Mouse (Mus musculus) CD4-positive, CD25-positive, alpha-beta regulatory T cell (primary cell): ENCODE measurements around the gene Neurl2. TPM values are rescaled to one million over a fixed set of nuclear protein-coding genes. Genes with fewer than 3 reads are reported as not detected.

ENCODE experiments used
- polyA plus RNA-seq: library from polyadenylated mRNA; unstranded; fragments of 100-300 nt; shearing (Covaris generic); gene quantifications from one replicate; pipeline ENCODE4 v1.2.1, GENCODE M21; 2017

Gene Neurl2
- 1.8 TPM for polyA plus RNA-seq

GRCm38 (mm10) chr2:164833314-164833959 lies at the start of gene Neurl2:
Neurl2 (minus strand) TSS chr2:164833456.

DNA sequence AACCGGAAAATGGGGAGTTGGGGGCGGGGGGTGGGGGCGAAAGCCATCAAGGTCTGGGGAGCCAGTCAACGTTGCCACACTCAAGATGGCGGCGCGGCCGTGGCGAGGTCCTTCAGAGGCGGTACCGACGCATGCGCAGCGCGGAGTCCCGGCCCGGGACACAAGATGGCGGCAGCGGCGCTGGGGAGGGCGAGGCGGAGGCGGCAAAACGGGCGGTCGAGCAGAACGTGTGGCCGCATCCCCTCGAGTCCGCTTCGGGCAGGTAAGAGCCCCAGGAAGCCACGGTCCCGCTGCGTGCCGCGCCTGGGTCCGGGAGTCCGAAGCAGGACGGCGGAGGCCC lies 45.9 kb upstream of the Neurl2 start, which contains the start of gene Pcif1:
Gene Pcif1, plus strand, starts transcription at position 77 of the 340 bp plus-strand sequence.

GRCm38 (mm10) chr2:164857101-164857821 lies 24.0 kb upstream of the Neurl2 start, which contains the start of gene Pltp:
Pltp (minus strand) TSS chr2:164857711.

DNA sequence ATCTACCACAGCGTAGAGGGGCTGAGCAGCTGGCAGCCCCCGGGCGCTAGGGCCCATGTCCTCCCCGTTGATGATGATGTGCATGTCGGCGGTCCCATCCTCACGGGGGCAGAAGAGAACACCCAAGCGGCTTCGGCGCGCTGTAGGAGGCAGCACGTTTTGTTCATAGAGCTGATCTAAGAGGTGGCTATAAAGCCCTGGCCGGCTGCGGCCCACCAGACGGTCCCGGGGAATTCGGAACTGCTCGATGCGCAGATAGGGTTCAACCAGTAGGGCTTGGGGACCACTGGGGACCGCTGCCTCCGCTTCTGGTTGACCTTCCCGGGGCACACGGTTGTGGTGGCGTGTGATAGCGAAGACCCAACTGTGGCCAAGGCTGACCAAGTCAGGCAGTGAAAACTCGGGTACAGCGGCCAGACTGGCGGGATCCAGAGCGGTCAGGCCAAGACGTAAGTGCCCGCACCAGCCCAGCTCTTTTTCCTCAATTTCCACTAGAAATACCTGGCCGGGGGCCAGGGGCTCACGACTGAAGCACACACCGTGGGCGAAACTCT lies 431 bp downstream of the Neurl2 start, which contains the start of gene Ctsa:
Gene Ctsa, plus strand, starts transcription at position 126 of the 554 bp plus-strand sequence.

DNA sequence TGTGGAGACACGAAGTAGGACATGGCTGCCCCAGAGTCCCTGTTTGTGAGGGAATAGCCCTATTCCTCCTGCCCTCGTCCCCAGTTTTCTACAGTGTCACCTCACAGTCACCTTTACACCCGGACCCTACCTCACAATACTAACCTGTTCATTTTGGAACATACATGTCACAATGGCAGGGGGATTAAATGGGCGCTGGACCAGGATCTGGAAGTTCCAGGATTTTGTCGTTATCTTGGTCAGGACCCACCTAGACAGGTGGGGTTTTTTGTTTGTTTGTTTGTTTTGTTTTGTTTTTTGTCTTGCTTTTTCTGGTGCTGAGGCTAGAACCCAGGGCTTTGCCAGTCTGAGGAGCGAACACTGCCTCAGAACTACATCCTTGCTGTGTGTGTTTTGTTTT lies 4.8 kb downstream of the Neurl2 start, which contains the start of gene Spata25:
Gene Spata25, minus strand, starts transcription at position 101 of the 400 bp plus-strand sequence.

DNA sequence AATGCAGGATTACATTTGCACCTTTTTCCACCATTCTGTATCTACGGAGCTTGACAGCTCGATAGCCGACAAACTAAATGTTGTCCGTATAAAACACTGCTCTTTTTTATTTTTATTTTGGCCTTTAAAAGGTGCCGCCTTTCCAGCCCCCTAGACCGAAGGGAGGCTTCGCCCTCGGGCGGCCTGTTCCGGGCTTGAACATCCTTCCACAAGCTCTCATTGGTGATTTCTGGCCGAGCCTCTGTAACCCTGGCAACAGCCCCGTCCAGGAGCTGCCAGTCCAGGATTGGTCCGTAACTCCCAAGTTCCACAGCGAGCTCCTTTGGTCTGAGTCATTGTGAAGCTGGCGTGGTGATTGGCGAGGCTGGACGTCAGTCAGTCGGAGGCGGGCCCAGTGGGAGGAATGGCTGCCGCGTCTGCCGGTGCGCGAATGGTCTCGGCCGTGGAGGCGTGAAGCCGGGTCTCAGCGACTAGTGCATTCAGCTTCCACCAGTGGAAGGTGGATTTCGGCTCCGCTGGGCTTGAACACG lies 10.6 kb downstream of the Neurl2 start, which contains the start of gene Zswim1:
Gene Zswim1, plus strand, starts transcription at position 51 of the 530 bp plus-strand sequence.

GRCm38 (mm10) chr2:164804533-164805331 lies 28.5 kb downstream of the Neurl2 start, which contains the start of the genes Acot8 and Zswim3:
Acot8 (minus strand) TSS chr2:164804882.
Zswim3 (plus strand) TSS chr2:164805098.

DNA sequence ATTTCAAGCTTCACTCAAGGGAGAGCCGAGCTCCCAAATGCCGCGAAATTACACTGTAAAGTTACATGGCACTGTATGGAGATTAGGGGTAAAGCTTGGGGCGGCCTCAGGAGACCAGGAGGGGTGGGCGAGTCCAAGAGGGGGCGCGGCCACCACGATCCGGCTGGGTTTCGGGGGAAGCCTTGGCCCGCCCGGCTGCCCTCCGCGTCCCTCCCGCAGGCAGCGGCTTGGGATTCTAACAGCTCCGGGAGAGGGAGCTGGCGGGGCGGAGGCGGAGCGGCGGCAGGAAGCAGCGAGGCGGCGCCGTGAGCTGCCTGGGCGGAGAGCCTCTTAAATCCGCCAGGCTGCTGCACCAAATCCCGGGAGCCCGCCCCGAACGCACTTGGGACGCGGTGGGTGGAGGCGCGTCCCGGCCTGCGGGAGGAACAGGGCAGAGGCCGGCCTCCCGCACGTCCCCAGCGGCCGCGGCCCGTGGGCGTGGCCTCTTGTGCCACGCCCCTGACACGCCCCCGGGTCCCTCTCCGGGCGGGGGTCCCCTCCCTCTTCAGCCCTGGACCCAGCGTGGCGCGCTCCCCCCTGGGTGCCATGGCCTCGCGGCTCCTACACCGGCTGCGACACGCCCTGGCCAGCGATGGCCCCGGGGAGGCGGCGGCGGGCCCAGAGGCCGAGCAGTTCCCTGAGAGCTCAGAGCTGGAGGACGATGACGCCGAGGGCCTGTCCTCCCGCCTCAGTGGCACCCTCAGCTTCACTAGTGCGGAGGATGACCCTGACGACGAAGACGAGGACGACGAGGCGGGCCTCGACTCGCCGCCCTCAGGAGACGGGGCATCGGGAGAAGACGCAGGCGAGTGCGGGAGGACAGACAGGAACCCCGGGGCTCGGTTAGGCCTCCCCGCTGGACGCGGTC lies 47.5 kb downstream of the Neurl2 start, which contains the start of gene Snx21:
Gene Snx21, plus strand, starts transcription at position 343 of the 907 bp plus-strand sequence.

Other genes starting within 250 kb of the Neurl2 start
- gene Wfdc6a, start 248.0 kb downstream of the Neurl2 start, polyA plus RNA-seq = not detected
- not detected for gene Eppin, start 239.9 kb downstream of the Neurl2 start, polyA plus RNA-seq
- gene Wfdc6b, start 219.9 kb downstream of the Neurl2 start, polyA plus RNA-seq = not detected
- gene Wfdc8, start 219.8 kb downstream of the Neurl2 start, polyA plus RNA-seq = not detected
- not detected for gene Wfdc16, start 194.7 kb downstream of the Neurl2 start, polyA plus RNA-seq
- gene Wfdc10, start 177.4 kb downstream of the Neurl2 start, polyA plus RNA-seq = not detected
- not detected for gene Wfdc9, start 176.9 kb downstream of the Neurl2 start, polyA plus RNA-seq
- gene Wfdc11, start 159.4 kb downstream of the Neurl2 start, polyA plus RNA-seq = not detected
- not detected for gene Wfdc13, start 148.3 kb downstream of the Neurl2 start, polyA plus RNA-seq
- not detected for gene Spint4, start 135.0 kb downstream of the Neurl2 start, polyA plus RNA-seq
- gene Spint5, start 118.2 kb downstream of the Neurl2 start, polyA plus RNA-seq = not detected
- gene Wfdc3, start 87.5 kb downstream of the Neurl2 start, polyA plus RNA-seq = 0.11 TPM
- 67.0 TPM for gene Dnttip1, start 87.5 kb downstream of the Neurl2 start, polyA plus RNA-seq
- gene Ube2c, start 63.6 kb downstream of the Neurl2 start, polyA plus RNA-seq = 4.3 TPM
- not detected for gene Tnnc2, start 53.5 kb downstream of the Neurl2 start, polyA plus RNA-seq
- 5.7 TPM for gene Snx21, start 47.6 kb downstream of the Neurl2 start, polyA plus RNA-seq
- 39.1 TPM for gene Acot8, start 28.6 kb downstream of the Neurl2 start, polyA plus RNA-seq
- gene Zswim3, start 28.4 kb downstream of the Neurl2 start, polyA plus RNA-seq = 6.1 TPM
- 21.3 TPM for gene Zswim1, start 10.8 kb downstream of the Neurl2 start, polyA plus RNA-seq
- gene Spata25, start 4.9 kb downstream of the Neurl2 start, polyA plus RNA-seq = not detected
- 167 TPM for gene Ctsa, start 583 bp downstream of the Neurl2 start, polyA plus RNA-seq
- 0.26 TPM for gene Pltp, start 24.3 kb upstream of the Neurl2 start, polyA plus RNA-seq
- 130 TPM for gene Pcif1, start 45.8 kb upstream of the Neurl2 start, polyA plus RNA-seq
- gene Zfp335, start 78.3 kb upstream of the Neurl2 start, polyA plus RNA-seq = 43.9 TPM
- 5.9 TPM for gene Mmp9, start 107.3 kb upstream of the Neurl2 start, polyA plus RNA-seq
- 0.26 TPM for gene Slc12a5, start 127.3 kb upstream of the Neurl2 start, polyA plus RNA-seq
- gene Ncoa5, start 201.4 kb upstream of the Neurl2 start, polyA plus RNA-seq = 61.4 TPM
- gene Cd40, start 222.2 kb upstream of the Neurl2 start, polyA plus RNA-seq = 0.89 TPM